Comparison of ENCODE assay signal across 8 mouse cellular contexts in genomic region chr14:21498361-21498996, GRCm38 (mm10). TPM values are rescaled to one million over a fixed set of nuclear protein-coding genes. Genes with fewer than 3 reads are reported as not detected.
DNase-seq lines count a peak whose midpoint lies in the region; ATAC-seq and TF ChIP-seq lines count a peak whose summit lies in the region.

No protein-coding gene starts in this region.

- H3K36me3 ChIP-seq in heart, embryonic 13.5 days, result no peaks in the 10 kb centered on the region
- H3K36me3 ChIP-seq in ES-Bruce4 (ENCODE audit: control insufficient read depth, insufficient read depth, low read length, poor library complexity, severe bottlenecking), result peaks cover 28% of the 10 kb centered on the region
- no peaks in the 10 kb centered on the region for H3K36me3 ChIP-seq in embryonic facial prominence, embryonic 11.5 days (replicated peaks; ENCODE audit: control insufficient read depth, insufficient read depth, low read depth, low read length)
- no peaks in the 10 kb centered on the region for H3K36me3 ChIP-seq in limb, embryonic 12.5 days
- no peaks in the 10 kb centered on the region for H3K36me3 ChIP-seq in stomach, embryonic 14.5 days (ENCODE audit: control insufficient read depth, insufficient read depth, low read length)

- H3K4me1 ChIP-seq in heart, embryonic 13.5 days, result peaks cover 47% of the 10 kb centered on the region
- peaks cover 3% of the 10 kb centered on the region for H3K4me1 ChIP-seq in ES-Bruce4 (ENCODE audit: control insufficient read depth, insufficient read depth, low read length)
- no peaks in the 10 kb centered on the region for H3K4me1 ChIP-seq in embryonic facial prominence, embryonic 11.5 days (ENCODE audit: control insufficient read depth, insufficient read depth, low read length)
- peaks cover 42% of the 10 kb centered on the region for H3K4me1 ChIP-seq in limb, embryonic 12.5 days (replicated peaks)
- peaks cover 16% of the 10 kb centered on the region for H3K4me1 ChIP-seq in stomach, embryonic 14.5 days (ENCODE audit: control insufficient read depth, insufficient read depth, low read length)

- H3K4me2 ChIP-seq in heart, embryonic 13.5 days, result peak overlapping the region; percentile 81
- H3K4me2 ChIP-seq in embryonic facial prominence, embryonic 11.5 days (ENCODE audit: low read depth, low read length), result peak overlapping the region; percentile 81
- H3K4me2 ChIP-seq in limb, embryonic 12.5 days, result peak overlapping the region; percentile 73
- H3K4me2 ChIP-seq in stomach, embryonic 14.5 days (replicated peaks; ENCODE audit: low read depth, low read length), result peak overlapping the region; percentile 52

- no peak for TF ChIP-seq POLR2A in ES-Bruce4 (IDR thresholded peaks at IDR 0.05; ENCODE audit: insufficient read depth, low read length)

- intact Hi-C loops in heart, postnatal 14 days (cut with DNase I), result loop anchor here (5.0 to 10.0 kb wide), 4 partner anchors 109 to 361 kb away; no protein-coding TSS in a partner anchor

- peak overlapping the region; percentile 99 for H3K27ac ChIP-seq in heart, embryonic 13.5 days (replicated peaks)
- peak overlapping the region; percentile 76 for H3K27ac ChIP-seq in ES-Bruce4 (ENCODE audit: insufficient read depth, low read length)
- H3K27ac ChIP-seq in embryonic facial prominence, embryonic 11.5 days (replicated peaks; ENCODE audit: low read depth, low read length), result peak overlapping the region; percentile 98
- H3K27ac ChIP-seq in limb, embryonic 12.5 days, result peak overlapping the region; percentile 100
- peak overlapping the region; percentile 98; the same call in 1 of the 2 replicates for H3K27ac ChIP-seq in stomach, embryonic 14.5 days (ENCODE audit: low read length)

- WGBS in heart, embryonic 13.5 days, result under 1% methylated on average over 7 of the region's 7 CpGs
- WGBS in embryonic facial prominence, embryonic 11.5 days, result 5% methylated on average over 7 of the region's 7 CpGs
- 3% methylated on average over 7 of the region's 7 CpGs for WGBS in limb, embryonic 12.5 days
- WGBS in stomach, embryonic 14.5 days, result 4% methylated on average over 7 of the region's 7 CpGs

- TF ChIP-seq CTCF in ES-Bruce4 (IDR thresholded peaks at IDR 0.05; ENCODE audit: low read depth, low read length), result no peak

- H3K9me3 ChIP-seq in heart, embryonic 13.5 days, result no peaks in the 10 kb centered on the region
- no peaks in the 10 kb centered on the region for H3K9me3 ChIP-seq in ES-Bruce4 (replicated peaks; ENCODE audit: control insufficient read depth, insufficient read depth, low read length, poor library complexity, severe bottlenecking)
- H3K9me3 ChIP-seq in embryonic facial prominence, embryonic 11.5 days (replicated peaks; ENCODE audit: control insufficient read depth, low read length), result no peaks in the 10 kb centered on the region
- H3K9me3 ChIP-seq in limb, embryonic 12.5 days, result peaks cover 3% of the 10 kb centered on the region; the same call in 1 of the 2 replicates
- H3K9me3 ChIP-seq in stomach, embryonic 14.5 days (ENCODE audit: control insufficient read depth, low read depth, low read length), result no peaks in the 10 kb centered on the region

- ATAC-seq in heart, embryonic 13.5 days (ENCODE audit: extremely low read depth, insufficient number of reproducible peaks, low FRiP score, low TSS enrichment), result no peak
- ATAC-seq in embryonic facial prominence, embryonic 11.5 days (replicated peaks; ENCODE audit: insufficient number of reproducible peaks, low FRiP score, low TSS enrichment, low read depth), result no peak
- no peak for ATAC-seq in limb, embryonic 12.5 days (ENCODE audit: insufficient number of reproducible peaks, insufficient read depth, low FRiP score, low TSS enrichment, low read depth)
- no peak for ATAC-seq in stomach, embryonic 14.5 days (ENCODE audit: insufficient number of reproducible peaks, insufficient read depth, low FRiP score, low read depth)

- TF ChIP-seq EP300 in ES-Bruce4 (IDR thresholded peaks at IDR 0.05; ENCODE audit: insufficient read depth, low read depth, low read length), result no peak

- H3K4me3 ChIP-seq in heart, embryonic 13.5 days, result peak overlapping the region; percentile 90
- H3K4me3 ChIP-seq in ES-Bruce4 (ENCODE audit: low read depth, low read length), result peak overlapping the region; percentile 63
- peak overlapping the region; percentile 91 for H3K4me3 ChIP-seq in embryonic facial prominence, embryonic 11.5 days (ENCODE audit: low read depth, low read length)
- H3K4me3 ChIP-seq in limb, embryonic 12.5 days (replicated peaks), result peak overlapping the region; percentile 88
- peak overlapping the region; percentile 73 for H3K4me3 ChIP-seq in stomach, embryonic 14.5 days (ENCODE audit: low read depth, low read length)

- no peak for DNase-seq in heart, postnatal 14 days
- peak; percentile 40 for DNase-seq in embryonic facial prominence, embryonic 11.5 days (ENCODE audit: low spot score)
- no peak for DNase-seq in layer of hippocampus, adult 18-20 months (ENCODE audit: low spot score in 2 of 2)
- no peak for DNase-seq in ovary, postnatal 10 days (ENCODE audit: low spot score)

- H3K27me3 ChIP-seq in heart, embryonic 13.5 days (replicated peaks), result no peaks in the 10 kb centered on the region
- no peaks in the 10 kb centered on the region for H3K27me3 ChIP-seq in ES-Bruce4 (ENCODE audit: control insufficient read depth, insufficient read depth, low read length, poor library complexity, severe bottlenecking)
- H3K27me3 ChIP-seq in embryonic facial prominence, embryonic 11.5 days (ENCODE audit: control insufficient read depth, insufficient read depth, low read length), result no peaks in the 10 kb centered on the region
- no peaks in the 10 kb centered on the region for H3K27me3 ChIP-seq in limb, embryonic 12.5 days
- no peaks in the 10 kb centered on the region for H3K27me3 ChIP-seq in stomach, embryonic 14.5 days (ENCODE audit: control insufficient read depth, insufficient read depth, low read length)

- peak overlapping the region; percentile 97 for H3K9ac ChIP-seq in heart, embryonic 13.5 days
- peak overlapping the region; percentile 68 for H3K9ac ChIP-seq in ES-Bruce4 (ENCODE audit: low read depth, poor library complexity, severe bottlenecking)
- peak overlapping the region; percentile 94 for H3K9ac ChIP-seq in embryonic facial prominence, embryonic 11.5 days (replicated peaks; ENCODE audit: low read length)
- peak overlapping the region; percentile 97 for H3K9ac ChIP-seq in limb, embryonic 12.5 days (replicated peaks)
- H3K9ac ChIP-seq in stomach, embryonic 14.5 days (replicated peaks; ENCODE audit: low read depth, low read length), result peak overlapping the region; percentile 75; the same call in 1 of the 2 replicates

RNA-seq across cellular contexts. Expression of gene Kat6b, which starts 17.2 kb away (rescaled TPM):
- 9.8 and 11.8 TPM in 2 replicates for polyA plus RNA-seq in heart, embryonic 13.5 days (2015; fragmentation: Nextera tagmentation; extraction: Ambion mirVana)
- total RNA-seq in heart, postnatal 14 days (2021), result 10 to 100 TPM; 33.5 to 38.4 TPM
- 121 and 132 TPM in 2 replicates for polyA plus RNA-seq in ES-Bruce4 (2011; ENCODE audit: insufficient read depth, insufficient read length, low read depth, missing spikeins)
- 17.9 and 18.1 TPM in 2 replicates for polyA plus RNA-seq in embryonic facial prominence, embryonic 11.5 days (2014; fragmentation: Nextera tagmentation; extraction: Ambion mirVana)
- 30.9 and 31.3 TPM in 2 replicates for polyA plus RNA-seq in limb, embryonic 12.5 days (2016; fragmentation: Nextera tagmentation; extraction: Ambion mirVana)
- polyA plus RNA-seq in stomach, embryonic 14.5 days (2014; fragmentation: Nextera tagmentation; extraction: Ambion mirVana), result 28.3 and 32.3 TPM in 2 replicates
- 100 to 1,000 TPM; 106 to 120 TPM for total RNA-seq in layer of hippocampus, adult 18-20 months (2021)
